Mouse (Mus musculus) neural tube, embryonic 14.5 days (tissue): ENCODE data around the gene Crct1. TPM values are rescaled to one million over a fixed set of nuclear protein-coding genes. Genes with fewer than 3 reads are reported as not detected.

Experiments
- ATAC-seq: fragments of 200-750 bp; cut with Nextera tagmentation; 2 replicates; pipeline ENCODE4 v1.8.0; 2017; ENCODE audit warnings: low read depth, mild to moderate bottlenecking, moderate TSS enrichment, moderate library complexity
- H3K27ac ChIP-seq: fragments of 300-500 bp; sonication (generic); 2 replicates; pipeline ENCODE4 v1.5.1; 2014; ENCODE audit warnings: low read depth, mild to moderate bottlenecking, control low read depth, low read length, moderate library complexity, mixed read lengths
- H3K27me3 ChIP-seq: fragments of 300-500 bp; sonication (generic); 2 replicates; pipeline ENCODE4 v1.6.1; 2014; ENCODE audit warnings: low read length; ENCODE audit not compliant: control insufficient read depth, insufficient read depth
- H3K36me3 ChIP-seq: fragments of 300-500 bp; sonication (generic); 2 replicates; pipeline ENCODE4 v1.6.1; 2014; ENCODE audit warnings: low read length, mixed read lengths; ENCODE audit not compliant: control insufficient read depth, insufficient read depth
- H3K4me1 ChIP-seq: fragments of 300-500 bp; sonication (generic); 2 replicates; pipeline ENCODE4 v1.6.1; 2014; ENCODE audit warnings: low read length; ENCODE audit not compliant: control insufficient read depth, insufficient read depth
- H3K4me2 ChIP-seq: fragments of 300-500 bp; sonication (generic); 2 replicates; pipeline ENCODE4 v1.6.1; 2014; ENCODE audit warnings: mild to moderate bottlenecking, low read depth, low read length, control low read depth
- H3K4me3 ChIP-seq: fragments of 300-500 bp; sonication (generic); 2 replicates; pipeline ENCODE4 v1.5.1; 2014; ENCODE audit warnings: low read depth, low read length, control low read depth, mixed read lengths
- H3K9ac ChIP-seq: fragments of 300-500 bp; sonication (generic); replicated peaks from 2 replicates; pipeline ENCODE4 v1.6.1; 2014; ENCODE audit warnings: low read depth, mild to moderate bottlenecking, control low read depth, low read length, mixed read lengths
- H3K9me3 ChIP-seq: fragments of 300-500 bp; sonication (generic); 2 replicates; pipeline ENCODE4 v1.6.1; 2016; ENCODE audit warnings: low read length; ENCODE audit not compliant: control insufficient read depth
- WGBS: fragments of 180-500 bp; shearing (Covaris S2); extraction: QIAGEN DNeasy Blood & Tissue Kit; methylation state at CpG from one replicate; pipeline ENCODE4 v1.1.7; 2014; 5-methylcytosine and 5-hydroxymethylcytosine counted together
- polyA plus RNA-seq: library from polyadenylated mRNA; unstranded; fragments of >200 nt; fragmentation: Nextera tagmentation; extraction: Ambion mirVana; gene quantifications from 2 replicates; pipeline ENCODE4 v1.2.1, GENCODE M21; 2014

Gene Crct1
- 1.0 TPM in 1 of 2 replicates, not detected in the other for polyA plus RNA-seq

GRCm38 (mm10) chr3:93015460-93016104, at the start of gene Crct1:
Crct1 (minus strand) TSS chr3:93015687.
- Histone ChIP-seq H3K9ac (peak within 1 kb of the TSS; percentile 47), H3K36me3 (no peaks in the 10 kb centered on the region), H3K9me3 (no peaks in the 10 kb centered on the region), H3K4me2 (peak within 1 kb of the TSS; percentile 95), H3K4me1 (no peaks in the 10 kb centered on the region), H3K4me3 (peak within 1 kb of the TSS; percentile 46), H3K27ac (0 out of 2 replicates have a peak within 1 kb of the TSS, but pooled peaks have one; percentile 34), H3K27me3 (no peaks in the 10 kb centered on the region)
- ATAC-seq = no peak
- 35% methylated on average over 4 of the region's 4 CpGs for WGBS

- no peaks in the 10 kb centered on the region for H3K36me3 ChIP-seq
- H3K9me3 ChIP-seq = no peaks in the 10 kb centered on the region
- H3K4me3 ChIP-seq = no peak overlapping the region
- no peaks in the 10 kb centered on the region for H3K27me3 ChIP-seq
- H3K27ac ChIP-seq = no peak overlapping the region
- no peak overlapping the region for H3K9ac ChIP-seq
- no peak overlapping the region for H3K4me2 ChIP-seq
- H3K4me1 ChIP-seq = no peaks in the 10 kb centered on the region
- ATAC-seq = no peak
- WGBS = 61% methylated on average over 10 of the region's 10 CpGs
These were observed 37.5 kb upstream of the Crct1 start for GRCm38 (mm10) chr3:93052826-93053474.

GRCm38 (mm10) chr3:93050182-93050581, 34.7 kb upstream of the Crct1 start:
- H3K27me3 ChIP-seq = no peaks in the 10 kb centered on the region

GRCm38 (mm10) chr3:93031450-93031849, 16.0 kb upstream of the Crct1 start:
- no peaks in the 10 kb centered on the region for H3K4me1 ChIP-seq
- no peaks in the 10 kb centered on the region for H3K9me3 ChIP-seq
- peak; percentile 98 for ATAC-seq
- no peaks in the 10 kb centered on the region for H3K27me3 ChIP-seq
- H3K36me3 ChIP-seq = no peaks in the 10 kb centered on the region
- no peak overlapping the region for H3K4me3 ChIP-seq
- H3K9ac ChIP-seq = no peak overlapping the region
- WGBS = 54% methylated on average over 5 of the region's 5 CpGs
- H3K27ac ChIP-seq = no peak overlapping the region
- H3K4me2 ChIP-seq = no peak overlapping the region

More at GRCm38 (mm10) chr3:93050182-93050581, 34.7 kb upstream of the Crct1 start:
- Histone ChIP-seq H3K9me3 (no peaks in the 10 kb centered on the region), H3K4me3 (no peak overlapping the region), H3K4me2 (no peak overlapping the region), H3K36me3 (no peaks in the 10 kb centered on the region), H3K27ac (no peak overlapping the region), H3K4me1 (no peaks in the 10 kb centered on the region), H3K9ac (no peak overlapping the region)
- no peak for ATAC-seq
- 96% methylated on average over 1 of the region's 1 CpGs for WGBS

GRCm38 (mm10) chr3:93025486-93025885, 10.0 kb upstream of the Crct1 start:
- 79% methylated on average over 2 of the region's 2 CpGs for WGBS
- ATAC-seq = no peak
- H3K4me1 ChIP-seq = no peaks in the 10 kb centered on the region
- H3K9me3 ChIP-seq = no peaks in the 10 kb centered on the region
- H3K36me3 ChIP-seq = no peaks in the 10 kb centered on the region
- H3K27ac ChIP-seq = no peak overlapping the region
- H3K9ac ChIP-seq = no peak overlapping the region
- no peak overlapping the region for H3K4me3 ChIP-seq
- H3K4me2 ChIP-seq = no peak overlapping the region
- H3K27me3 ChIP-seq = no peaks in the 10 kb centered on the region

- no peak for ATAC-seq
- Histone ChIP-seq H3K4me3 (no peak overlapping the region), H3K36me3 (no peaks in the 10 kb centered on the region), H3K9ac (no peak overlapping the region), H3K27me3 (no peaks in the 10 kb centered on the region), H3K4me2 (no peak overlapping the region), H3K27ac (no peak overlapping the region), H3K9me3 (no peaks in the 10 kb centered on the region), H3K4me1 (no peaks in the 10 kb centered on the region)
- 80% methylated on average over 3 of the region's 3 CpGs for WGBS
These were observed 8.1 kb upstream of the Crct1 start for GRCm38 (mm10) chr3:93023411-93024184.

- Histone ChIP-seq H3K4me1 (no peaks in the 10 kb centered on the region), H3K27me3 (no peaks in the 10 kb centered on the region), H3K9me3 (no peaks in the 10 kb centered on the region), H3K27ac (no peak overlapping the region), H3K4me2 (no peak overlapping the region), H3K4me3 (no peak overlapping the region), H3K36me3 (no peaks in the 10 kb centered on the region), H3K9ac (no peak overlapping the region)
- WGBS = 93% methylated on average over 1 of the region's 1 CpGs
- no peak for ATAC-seq
These were observed 5.7 kb upstream of the Crct1 start for GRCm38 (mm10) chr3:93021171-93021570.

- no peak for ATAC-seq
- Histone ChIP-seq H3K9ac (no peak within 1 kb of the TSS), H3K4me1 (no peaks in the 10 kb centered on the region), H3K27ac (no peak within 1 kb of the TSS), H3K36me3 (no peaks in the 10 kb centered on the region), H3K4me2 (no peak within 1 kb of the TSS), H3K9me3 (no peaks in the 10 kb centered on the region), H3K4me3 (no peak within 1 kb of the TSS), H3K27me3 (no peaks in the 10 kb centered on the region)
- WGBS = 92% methylated on average over 2 of the region's 2 CpGs
These were observed 3.5 kb upstream of the Crct1 start, which contains the start of gene Lce1m for GRCm38 (mm10) chr3:93018960-93019359. Lce1m (minus strand) TSS chr3:93019060.

- Histone ChIP-seq H3K27ac (no peak overlapping the region), H3K4me3 (peak overlapping the region; percentile 46), H3K9ac (peak overlapping the region; percentile 47), H3K4me1 (no peaks in the 10 kb centered on the region), H3K4me2 (peak overlapping the region; percentile 95), H3K36me3 (no peaks in the 10 kb centered on the region), H3K9me3 (no peaks in the 10 kb centered on the region), H3K27me3 (no peaks in the 10 kb centered on the region)
- 28% methylated on average over 5 of the region's 5 CpGs for WGBS
- 0 out of 2 replicates have a peak, but pooled peaks have one; percentile 29 for ATAC-seq
These were observed 616 bp downstream of the Crct1 start for GRCm38 (mm10) chr3:93014871-93015270.
